In genomic region chr4:41527996-41528395, GRCm38 (mm10) we compare ENCODE assay signal across 10 mouse cellular contexts. TPM values are rescaled to one million over a fixed set of nuclear protein-coding genes. Genes with fewer than 3 reads are reported as not detected.
DNase-seq lines count a peak whose midpoint lies in the region; ATAC-seq lines count a peak whose summit lies in the region.
"Had no signal": no experiment of that assay in that cellular context is flagged by ENCODE, and none has a peak within 500 bp of the region (broad histone marks: within the 10 kb centered on the region; RNA-seq: fewer than 3 reads in every experiment).

No protein-coding gene starts in this region.

- no peaks in the 10 kb centered on the region; the same call in 1 of the 2 replicates for H3K27me3 ChIP-seq in forebrain, embryonic 12.5 days
- H3K27me3 ChIP-seq in forebrain, embryonic 16.5 days (replicated peaks; ENCODE audit: control insufficient read depth, insufficient read depth, low read length): no peaks in the 10 kb centered on the region
- no peaks in the 10 kb centered on the region for H3K27me3 ChIP-seq in hindbrain, embryonic 12.5 days

- 24% methylated on average over 8 of the region's 8 CpGs for WGBS in forebrain, embryonic 12.5 days
- WGBS in forebrain, embryonic 16.5 days: 12% methylated on average over 8 of the region's 8 CpGs
- WGBS in hindbrain, embryonic 12.5 days: 13% methylated on average over 8 of the region's 8 CpGs

- ATAC-seq in forebrain, embryonic 12.5 days (ENCODE audit: low FRiP score): no peak
- no peak for ATAC-seq in forebrain, embryonic 16.5 days
- ATAC-seq in hindbrain, embryonic 12.5 days (ENCODE audit: low FRiP score): peak; percentile 43; the same call in 1 of the 2 replicates

- H3K4me2 ChIP-seq in forebrain, embryonic 12.5 days: no peak overlapping the region
- H3K4me2 ChIP-seq in forebrain, embryonic 16.5 days (ENCODE audit: low read length): no peak overlapping the region
- no peak overlapping the region for H3K4me2 ChIP-seq in hindbrain, embryonic 12.5 days (replicated peaks)
- H3K4me2 ChIP-seq: limb, embryonic 15.5 days had no signal

- H3K9me3 ChIP-seq in forebrain, embryonic 12.5 days: no peaks in the 10 kb centered on the region
- no peaks in the 10 kb centered on the region for H3K9me3 ChIP-seq in forebrain, embryonic 16.5 days (ENCODE audit: control insufficient read depth, low read length)
- H3K9me3 ChIP-seq in hindbrain, embryonic 12.5 days (replicated peaks): no peaks in the 10 kb centered on the region
- H3K9me3 ChIP-seq: limb, embryonic 15.5 days had no signal

- H3K27ac ChIP-seq in forebrain, embryonic 12.5 days: peak overlapping the region; percentile 5; the same call in 1 of the 2 replicates
- no peak overlapping the region for H3K27ac ChIP-seq in forebrain, embryonic 16.5 days (ENCODE audit: low read length)
- peak overlapping the region; percentile 72 for H3K27ac ChIP-seq in hindbrain, embryonic 12.5 days
- H3K27ac ChIP-seq: heart, adult 2 months; limb, embryonic 15.5 days had no signal

- no peak overlapping the region for H3K4me3 ChIP-seq in forebrain, embryonic 12.5 days (replicated peaks)
- H3K4me3 ChIP-seq in forebrain, embryonic 16.5 days (replicated peaks; ENCODE audit: low read length): no peak overlapping the region
- H3K4me3 ChIP-seq in hindbrain, embryonic 12.5 days: no peak overlapping the region
- H3K4me3 ChIP-seq: heart, adult 2 months; limb, embryonic 15.5 days had no signal

- peaks cover 53% of the 10 kb centered on the region for H3K4me1 ChIP-seq in forebrain, embryonic 12.5 days
- H3K4me1 ChIP-seq in forebrain, embryonic 16.5 days (replicated peaks; ENCODE audit: control insufficient read depth, insufficient read depth, low read length): peaks cover 24% of the 10 kb centered on the region
- H3K4me1 ChIP-seq in hindbrain, embryonic 12.5 days: peaks cover 53% of the 10 kb centered on the region
- H3K4me1 ChIP-seq: limb, embryonic 15.5 days had no signal

- no peaks in the 10 kb centered on the region for H3K36me3 ChIP-seq in forebrain, embryonic 12.5 days (replicated peaks)
- no peaks in the 10 kb centered on the region for H3K36me3 ChIP-seq in forebrain, embryonic 16.5 days (ENCODE audit: control insufficient read depth, insufficient read depth)
- H3K36me3 ChIP-seq in hindbrain, embryonic 12.5 days: no peaks in the 10 kb centered on the region
- H3K36me3 ChIP-seq: limb, embryonic 15.5 days had no signal

- peak; percentile 58 for DNase-seq in cerebellum, adult 11-12 months
- peak; percentile 32 for DNase-seq in mesoderm, embryonic 11.5 days (ENCODE audit: low read depth, low spot score)
- no peak for DNase-seq in thymus, postnatal 10 days (ENCODE audit: low spot score in 2 of 2)
- no peak for DNase-seq in layer of hippocampus, adult 11-12 months (ENCODE audit: low spot score)
- no peak for DNase-seq in right cerebral cortex, postnatal 25 days

- H3K9ac ChIP-seq in forebrain, embryonic 12.5 days: no peak overlapping the region
- no peak overlapping the region for H3K9ac ChIP-seq in forebrain, embryonic 16.5 days (replicated peaks; ENCODE audit: low read depth, low read length)
- no peak overlapping the region for H3K9ac ChIP-seq in hindbrain, embryonic 12.5 days
- H3K9ac ChIP-seq: limb, embryonic 15.5 days had no signal

RNA-seq across cellular contexts. Expression of gene 1110017D15Rik, which starts 10.9 kb away (rescaled TPM):
- polyA plus RNA-seq in forebrain, embryonic 12.5 days (2016; fragmentation: Nextera tagmentation; extraction: Ambion mirVana): 7.2 and 10.5 TPM in 2 replicates
- 8.8 and 11.1 TPM in 2 replicates for polyA plus RNA-seq in forebrain, embryonic 16.5 days (2015; fragmentation: Nextera tagmentation; extraction: Ambion mirVana)
- 11.3 and 12.9 TPM in 2 replicates for polyA plus RNA-seq in hindbrain, embryonic 12.5 days (2016; fragmentation: Nextera tagmentation; extraction: Ambion mirVana)

RNA-seq across cellular contexts. Expression of gene AI464131, which starts 25.1 kb away (rescaled TPM):
- 6.3 and 7.8 TPM in 2 replicates for polyA plus RNA-seq in forebrain, embryonic 12.5 days (2016; fragmentation: Nextera tagmentation; extraction: Ambion mirVana)
- polyA plus RNA-seq in forebrain, embryonic 16.5 days (2015; fragmentation: Nextera tagmentation; extraction: Ambion mirVana): 2.8 and 3.4 TPM in 2 replicates
- polyA plus RNA-seq in hindbrain, embryonic 12.5 days (2016; fragmentation: Nextera tagmentation; extraction: Ambion mirVana): 10.1 and 11.9 TPM in 2 replicates

RNA-seq across cellular contexts. Expression of gene Fam219a, which starts 41.3 kb away (rescaled TPM):
- 9.3 and 10.1 TPM in 2 replicates for polyA plus RNA-seq in forebrain, embryonic 12.5 days (2016; fragmentation: Nextera tagmentation; extraction: Ambion mirVana)
- polyA plus RNA-seq in forebrain, embryonic 16.5 days (2015; fragmentation: Nextera tagmentation; extraction: Ambion mirVana): 13.7 and 14.2 TPM in 2 replicates
- polyA plus RNA-seq in hindbrain, embryonic 12.5 days (2016; fragmentation: Nextera tagmentation; extraction: Ambion mirVana): 12.5 and 15.3 TPM in 2 replicates

RNA-seq across cellular contexts. Expression of gene Dnaic1, which starts 41.6 kb away (rescaled TPM):
- 1.5 TPM in 2 replicates for polyA plus RNA-seq in forebrain, embryonic 12.5 days (2016; fragmentation: Nextera tagmentation; extraction: Ambion mirVana)
- polyA plus RNA-seq in forebrain, embryonic 16.5 days (2015; fragmentation: Nextera tagmentation; extraction: Ambion mirVana): 1.2 and 1.7 TPM in 2 replicates
- polyA plus RNA-seq in hindbrain, embryonic 12.5 days (2016; fragmentation: Nextera tagmentation; extraction: Ambion mirVana): 2.3 and 2.8 TPM in 2 replicates

Comparison
In these comparisons a context has a peak if more than half of its experiments do, and no peak if none do; other contexts are left out.
1. DNase-seq: peak in cerebellum, adult 11-12 months (single experiment) and mesoderm, embryonic 11.5 days (single experiment); none in thymus, postnatal 10 days (0 of 2), layer of hippocampus, adult 11-12 months (single experiment) and right cerebral cortex, postnatal 25 days (single experiment).